Mouse (Mus musculus) midbrain, embryonic 15.5 days (tissue): ENCODE measurements around the gene Ell2. TPM values are rescaled to one million over a fixed set of nuclear protein-coding genes. Genes with fewer than 3 reads are reported as not detected.

Experiments
- ATAC-seq: fragments of 200-750 bp; cut with Nextera tagmentation; replicated peaks from 2 replicates; pipeline ENCODE4 v1.8.0; 2017; ENCODE audit warnings: moderate TSS enrichment
- H3K27ac ChIP-seq: fragments of 300-500 bp; sonication (generic); 2 replicates; pipeline ENCODE4 v1.5.1; 2015; ENCODE audit warnings: mild to moderate bottlenecking, inconsistent platforms
- H3K27me3 ChIP-seq: fragments of 300-500 bp; sonication (generic); replicated peaks from 2 replicates; pipeline ENCODE4 v1.6.1; 2015; ENCODE audit warnings: inconsistent platforms
- H3K36me3 ChIP-seq: fragments of 300-500 bp; sonication (generic); replicated peaks from 2 replicates; pipeline ENCODE4 v1.6.1; 2015; ENCODE audit warnings: inconsistent platforms
- H3K4me1 ChIP-seq: fragments of 300-500 bp; sonication (generic); 2 replicates; pipeline ENCODE4 v1.6.1; 2015; ENCODE audit warnings: inconsistent platforms
- H3K4me2 ChIP-seq: fragments of 300-500 bp; sonication (generic); 2 replicates; pipeline ENCODE4 v1.6.1; 2015; ENCODE audit warnings: inconsistent platforms, mild to moderate bottlenecking, moderate library complexity
- H3K4me3 ChIP-seq: fragments of 300-500 bp; sonication (generic); 2 replicates; pipeline ENCODE4 v1.5.1; 2015; ENCODE audit warnings: mild to moderate bottlenecking, inconsistent platforms
- H3K9ac ChIP-seq: fragments of 300-500 bp; sonication (generic); 2 replicates; pipeline ENCODE4 v1.6.1; 2015; ENCODE audit warnings: mild to moderate bottlenecking, inconsistent platforms
- H3K9me3 ChIP-seq: fragments of 300-500 bp; sonication (generic); 2 replicates; pipeline ENCODE4 v1.6.1; 2016; ENCODE audit warnings: inconsistent platforms
- WGBS: fragments of 180-500 bp; shearing (Covaris S2); methylation state at CpG from one replicate; pipeline ENCODE4 v1.1.7; 2015; ENCODE audit warnings: mixed read lengths; 5-methylcytosine and 5-hydroxymethylcytosine counted together
- polyA plus RNA-seq: library from polyadenylated mRNA; unstranded; fragments of >200 nt; fragmentation: Nextera tagmentation; extraction: Ambion mirVana; gene quantifications from 2 replicates; pipeline ENCODE4 v1.2.1, GENCODE M21; 2015

Ell2 gene
- polyA plus RNA-seq, 1 experiment from 2014 or later, result 2.5 TPM

- no peak for ATAC-seq
- WGBS, result 75% methylated on average over 2 of the region's 2 CpGs
Measured at GRCm38 (mm10) chr13:75780096-75780495, 73.5 kb downstream of the Ell2 start.

DNA sequence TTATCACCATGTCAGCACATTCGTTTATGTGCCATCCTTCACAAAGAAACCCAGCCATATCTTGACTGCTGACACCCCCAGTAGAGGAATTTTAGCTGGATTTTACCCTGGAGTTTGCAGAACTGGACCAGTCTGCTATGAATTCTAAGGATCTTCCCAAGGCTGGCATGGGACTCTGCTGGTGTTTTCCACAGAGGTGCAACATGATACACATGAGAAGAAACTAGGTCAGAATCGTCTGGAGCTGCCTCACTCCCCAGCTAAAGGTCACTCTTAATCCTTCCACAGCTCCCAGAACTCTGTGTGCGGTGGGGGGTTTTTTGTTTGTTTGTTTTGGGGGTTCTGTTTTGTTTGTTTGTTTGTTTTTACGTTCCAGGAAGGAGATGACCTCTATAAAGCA is 79.2 kb downstream of the Ell2 start:
- H3K4me1 ChIP-seq, result no peaks in the 10 kb centered on the region
- no peak overlapping the region for H3K9ac ChIP-seq
- H3K4me3 ChIP-seq, result no peak overlapping the region
- H3K9me3 ChIP-seq, result no peaks in the 10 kb centered on the region
- H3K27me3 ChIP-seq, result no peaks in the 10 kb centered on the region
- H3K36me3 ChIP-seq, result no peaks in the 10 kb centered on the region
- ATAC-seq, result no peak
- H3K4me2 ChIP-seq, result no peak overlapping the region
- H3K27ac ChIP-seq, result no peak overlapping the region
- 68% methylated on average over 4 of the region's 4 CpGs for WGBS

More at GRCm38 (mm10) chr13:75780096-75780495, 73.5 kb downstream of the Ell2 start:
- H3K9ac ChIP-seq, result no peak overlapping the region
- H3K36me3 ChIP-seq, result no peaks in the 10 kb centered on the region
- H3K27me3 ChIP-seq, result no peaks in the 10 kb centered on the region
- H3K9me3 ChIP-seq, result no peaks in the 10 kb centered on the region
- no peak overlapping the region for H3K4me2 ChIP-seq
- H3K4me3 ChIP-seq, result no peak overlapping the region
- no peaks in the 10 kb centered on the region for H3K4me1 ChIP-seq
- H3K27ac ChIP-seq, result no peak overlapping the region

DNA sequence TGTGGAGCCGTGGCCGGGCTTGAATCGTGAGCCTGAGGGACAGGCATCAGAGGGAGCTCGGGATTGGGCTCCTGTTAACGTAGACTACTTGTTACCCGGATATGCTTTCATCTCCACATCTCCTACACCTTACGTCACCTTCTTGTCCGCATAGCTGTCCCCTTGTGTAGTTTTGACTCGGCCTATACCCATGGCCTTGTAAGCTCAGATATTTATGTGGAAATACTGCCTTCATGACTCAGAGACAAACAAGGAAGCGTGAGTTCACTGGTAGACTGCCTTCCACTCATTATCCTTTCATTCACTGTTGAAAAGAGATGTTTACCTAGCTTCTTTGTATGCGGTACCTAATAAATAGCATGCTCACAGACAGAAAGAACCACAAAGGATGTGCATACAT is 79.7 kb downstream of the Ell2 start:
- no peak overlapping the region for H3K27ac ChIP-seq
- no peaks in the 10 kb centered on the region for H3K36me3 ChIP-seq
- 89% methylated on average over 11 of the region's 11 CpGs for WGBS
- H3K4me3 ChIP-seq, result no peak overlapping the region
- no peaks in the 10 kb centered on the region for H3K9me3 ChIP-seq
- H3K4me2 ChIP-seq, result no peak overlapping the region
- no peaks in the 10 kb centered on the region for H3K27me3 ChIP-seq
- ATAC-seq, result no peak
- no peak overlapping the region for H3K9ac ChIP-seq
- H3K4me1 ChIP-seq, result no peaks in the 10 kb centered on the region

GRCm38 (mm10) chr13:75787364-75787763 is 80.8 kb downstream of the Ell2 start:
- Histone ChIP-seq H3K9ac (no peak overlapping the region), H3K4me2 (no peak overlapping the region), H3K27me3 (no peaks in the 10 kb centered on the region), H3K9me3 (no peaks in the 10 kb centered on the region), H3K36me3 (no peaks in the 10 kb centered on the region), H3K4me1 (no peaks in the 10 kb centered on the region), H3K27ac (no peak overlapping the region), H3K4me3 (no peak overlapping the region)
- WGBS, result 92% methylated on average over 3 of the region's 3 CpGs
- no peak for ATAC-seq

- Histone ChIP-seq H3K27me3 (no peaks in the 10 kb centered on the region), H3K4me2 (no peak overlapping the region), H3K36me3 (no peaks in the 10 kb centered on the region), H3K9me3 (no peaks in the 10 kb centered on the region), H3K4me1 (no peaks in the 10 kb centered on the region), H3K4me3 (no peak overlapping the region), H3K9ac (no peak overlapping the region), H3K27ac (no peak overlapping the region)
- 91% methylated on average over 4 of the region's 4 CpGs for WGBS
- ATAC-seq, result no peak
Measured at GRCm38 (mm10) chr13:75788178-75788577, 81.6 kb downstream of the Ell2 start.

- no peak overlapping the region for H3K4me3 ChIP-seq
- H3K4me1 ChIP-seq, result no peaks in the 10 kb centered on the region
- H3K36me3 ChIP-seq, result no peaks in the 10 kb centered on the region
- H3K4me2 ChIP-seq, result no peak overlapping the region
- H3K27me3 ChIP-seq, result no peaks in the 10 kb centered on the region
- H3K27ac ChIP-seq, result no peak overlapping the region
- no peak for ATAC-seq
- H3K9ac ChIP-seq, result no peak overlapping the region
- H3K9me3 ChIP-seq, result no peaks in the 10 kb centered on the region
- 91% methylated on average over 2 of the region's 2 CpGs for WGBS
Measured at GRCm38 (mm10) chr13:75789061-75789834, 82.7 kb downstream of the Ell2 start.

- H3K9me3 ChIP-seq, result no peaks in the 10 kb centered on the region
- no peak overlapping the region for H3K4me2 ChIP-seq
- no peak overlapping the region for H3K4me3 ChIP-seq
- no peaks in the 10 kb centered on the region for H3K27me3 ChIP-seq
- WGBS, result 90% methylated on average over 1 of the region's 1 CpGs
- no peak for ATAC-seq
- no peaks in the 10 kb centered on the region for H3K36me3 ChIP-seq
- no peak overlapping the region for H3K27ac ChIP-seq
- no peaks in the 10 kb centered on the region for H3K4me1 ChIP-seq
- H3K9ac ChIP-seq, result no peak overlapping the region
Measured at GRCm38 (mm10) chr13:75790550-75791205, 84.1 kb downstream of the Ell2 start.

DNA sequence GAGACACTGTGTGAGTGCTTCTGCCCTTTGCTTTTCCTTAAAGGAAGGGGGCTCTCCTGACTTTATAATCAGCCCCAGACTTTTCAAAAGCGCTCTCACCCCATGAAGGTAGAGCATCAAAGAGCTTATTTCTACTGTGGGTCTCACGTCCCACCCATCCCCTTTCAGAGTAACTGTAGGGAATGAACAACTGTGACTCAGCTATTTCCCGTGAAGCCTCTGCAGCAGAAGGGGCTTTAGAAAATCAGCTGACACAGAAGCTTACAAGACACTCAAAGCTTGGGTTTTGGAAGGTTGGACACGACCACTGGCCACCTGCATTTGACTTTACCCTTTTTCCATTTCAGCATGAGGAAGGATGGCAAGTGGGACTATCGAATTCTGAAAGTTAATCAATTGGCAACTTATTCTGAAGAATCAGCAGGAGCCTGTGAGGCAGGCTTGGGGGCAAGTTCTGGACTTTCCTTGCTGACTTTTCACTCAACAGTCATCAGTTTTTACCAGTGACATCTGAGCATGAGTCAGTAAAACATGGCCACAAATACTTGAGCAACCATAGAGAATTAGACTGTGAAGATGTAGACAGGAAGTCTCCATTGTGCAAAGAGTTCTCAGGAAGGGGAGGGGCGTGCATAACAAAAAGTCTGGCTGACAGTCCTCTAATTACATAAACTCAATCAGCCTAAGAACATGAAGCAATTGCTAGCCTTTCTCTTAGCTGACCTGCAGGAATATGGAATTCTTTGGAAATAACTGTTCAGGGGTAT is 87.5 kb downstream of the Ell2 start:
- WGBS, result 64% methylated on average over 6 of the region's 6 CpGs

GRCm38 (mm10) chr13:75797369-75798141 is 91.0 kb downstream of the Ell2 start:
- Histone ChIP-seq H3K9ac (no peak overlapping the region), H3K36me3 (no peaks in the 10 kb centered on the region), H3K4me2 (peak overlapping the region; percentile 48), H3K4me1 (no peaks in the 10 kb centered on the region), H3K9me3 (no peaks in the 10 kb centered on the region), H3K27ac (no peak overlapping the region), H3K27me3 (no peaks in the 10 kb centered on the region), H3K4me3 (peak overlapping the region; percentile 29)
- 33% methylated on average over 18 of the region's 18 CpGs for WGBS
- peak; percentile 99 for ATAC-seq

More for the DNA sequence above, 87.5 kb downstream of the Ell2 start:
- Histone ChIP-seq H3K4me2 (no peak overlapping the region), H3K27ac (no peak overlapping the region), H3K9me3 (no peaks in the 10 kb centered on the region), H3K27me3 (no peaks in the 10 kb centered on the region), H3K4me3 (no peak overlapping the region), H3K4me1 (no peaks in the 10 kb centered on the region), H3K36me3 (no peaks in the 10 kb centered on the region), H3K9ac (no peak overlapping the region)
- ATAC-seq, result no peak

DNA sequence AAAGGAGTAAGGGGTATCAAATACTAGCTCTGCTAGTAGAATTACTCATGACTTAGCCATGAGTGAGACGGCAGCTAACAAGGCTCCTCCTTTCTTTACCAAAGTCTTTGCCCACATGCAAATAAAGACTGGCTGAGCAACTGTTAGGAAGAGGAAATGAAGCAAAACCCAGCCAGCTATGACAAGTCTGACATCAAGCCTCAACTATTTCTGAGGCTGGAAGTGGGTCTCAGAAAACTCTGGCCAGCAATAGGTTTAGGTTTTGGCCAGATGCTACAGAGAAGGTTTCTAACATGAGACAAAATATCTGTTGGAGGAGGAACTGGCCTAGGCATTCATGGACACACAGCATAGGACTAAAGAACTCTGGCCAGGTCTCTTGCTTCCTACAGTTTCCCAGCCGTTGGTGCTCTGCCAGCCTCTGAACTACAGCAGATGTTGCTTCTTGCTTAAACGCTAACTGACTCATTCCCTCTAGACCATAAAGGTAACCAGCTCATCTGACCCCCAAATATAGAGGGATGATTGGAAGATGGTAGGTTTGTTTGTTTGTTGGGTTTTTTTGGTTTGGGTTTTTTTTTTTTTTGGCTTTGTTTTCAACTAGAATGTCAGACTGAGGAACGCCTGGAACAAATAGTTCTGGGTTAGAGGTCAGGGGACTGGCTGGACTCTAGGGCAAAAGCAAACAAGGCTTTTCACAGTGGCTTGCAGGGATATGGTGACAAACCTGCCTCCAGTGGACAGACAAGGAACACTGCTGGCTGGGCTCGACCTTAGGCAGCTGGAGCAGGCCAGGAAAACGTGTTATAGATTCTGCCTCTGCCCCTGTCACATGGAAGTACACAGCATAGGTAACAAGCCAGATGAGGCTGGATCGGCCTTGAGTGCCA is 92.1 kb downstream of the Ell2 start:
- H3K27ac ChIP-seq, result no peak overlapping the region
- no peak overlapping the region for H3K9ac ChIP-seq
- no peak overlapping the region for H3K4me3 ChIP-seq
- 78% methylated on average over 7 of the region's 7 CpGs for WGBS
- no peaks in the 10 kb centered on the region for H3K4me1 ChIP-seq
- H3K36me3 ChIP-seq, result no peaks in the 10 kb centered on the region
- H3K4me2 ChIP-seq, result no peak overlapping the region
- no peaks in the 10 kb centered on the region for H3K9me3 ChIP-seq
- H3K27me3 ChIP-seq, result no peaks in the 10 kb centered on the region
- ATAC-seq, result no peak

DNA sequence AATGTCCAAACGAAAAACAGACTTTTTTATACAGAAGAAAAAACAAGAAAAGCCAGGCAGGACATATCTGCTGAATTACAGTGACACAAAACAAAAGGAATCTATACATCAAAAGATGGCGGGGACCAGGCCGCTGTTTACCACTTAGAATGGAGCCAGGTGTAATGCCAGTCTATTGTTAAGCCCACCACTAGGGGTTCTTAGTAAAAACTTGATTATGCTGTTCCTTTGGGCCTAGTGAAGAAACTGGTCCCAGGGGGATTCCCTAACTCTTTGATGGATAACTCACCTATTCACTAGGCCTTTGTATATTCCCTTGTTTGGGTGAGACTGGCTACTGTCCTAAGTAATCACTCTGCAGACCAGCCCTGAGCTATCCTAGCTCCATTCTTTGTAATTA is 92.9 kb downstream of the Ell2 start:
- H3K36me3 ChIP-seq, result no peaks in the 10 kb centered on the region
- H3K9ac ChIP-seq, result no peak overlapping the region
- WGBS, result 86% methylated on average over 3 of the region's 3 CpGs
- no peak overlapping the region for H3K4me2 ChIP-seq
- H3K9me3 ChIP-seq, result no peaks in the 10 kb centered on the region
- no peak overlapping the region for H3K4me3 ChIP-seq
- H3K27me3 ChIP-seq, result no peaks in the 10 kb centered on the region
- H3K27ac ChIP-seq, result no peak overlapping the region
- ATAC-seq, result no peak
- H3K4me1 ChIP-seq, result no peaks in the 10 kb centered on the region
